Mouse (Mus musculus) thymus, adult 2 months (tissue): ENCODE measurements at regions not wholly inside any gene's neighbourhood (a gene's known extent, or its start where the extent isn't known, plus 50 kb on each side); places are given as distances from the start of the nearest gene placed in this dataset.

Source experiments
- CTCF ChIP-seq: fragments of 200-500 bp; IDR thresholded peaks from 2 replicates; pipeline ENCODE4 v1.5.1; 2012; ENCODE audit warnings: mild to moderate bottlenecking, control low read depth, low read length, moderate library complexity, borderline replicate concordance; ENCODE audit not compliant: control insufficient read depth, poor library complexity, insufficient read depth; ENCODE audit errors: extremely low read depth
- POLR2A ChIP-seq: fragments of 200-500 bp; IDR thresholded peaks from 2 replicates; pipeline ENCODE4 v1.6.1; 2012; ENCODE audit warnings: mild to moderate bottlenecking, low read length, control low read depth, moderate library complexity; ENCODE audit not compliant: control insufficient read depth, poor library complexity, insufficient read depth; ENCODE audit errors: extremely low read depth

GRCm38 (mm10) chr2:72597941-72598340, 122.0 kb downstream of the Cdca7 start:
- TF ChIP-seq POLR2A (no peak), CTCF (no peak)
